Mouse (Mus musculus) liver, embryonic 14.5 days (tissue): ENCODE results near the gene Nav2. TPM values are rescaled to one million over a fixed set of nuclear protein-coding genes. Genes with fewer than 3 reads are reported as not detected.

Source experiments
- ATAC-seq: fragments of 200-750 bp; cut with Nextera tagmentation; 2 replicates; pipeline ENCODE4 v1.8.0; 2017; ENCODE audit warnings: moderate number of reproducible peaks, mild to moderate bottlenecking, moderate library complexity; ENCODE audit not compliant: insufficient read depth
- DNase-seq, 3 experiments: peaks; one replicate each; pipeline ENCODE4 v3.0.0-alpha.2; 2012 to 2013; ENCODE audit warnings: low read depth in 3 of 3, low spot score in 3 of 3
- H3K27ac ChIP-seq: fragments of 300-500 bp; sonication (generic); 2 replicates; pipeline ENCODE4 v1.5.1; 2014; ENCODE audit warnings: moderate library complexity, mild to moderate bottlenecking, control low read depth, inconsistent platforms
- H3K27me3 ChIP-seq: fragments of 300-500 bp; sonication (generic); 2 replicates; pipeline ENCODE4 v1.6.1; 2014; ENCODE audit warnings: mild to moderate bottlenecking, low read length, moderate library complexity; ENCODE audit not compliant: control insufficient read depth, insufficient read depth
- H3K36me3 ChIP-seq: fragments of 300-500 bp; sonication (generic); replicated peaks from 2 replicates; pipeline ENCODE4 v1.6.1; 2014; ENCODE audit warnings: low read depth; ENCODE audit not compliant: control insufficient read depth, insufficient read depth
- H3K4me1 ChIP-seq, 2 experiments: fragments of 200-500 bp in 1 of 2; fragments of 300-500 bp in 1 of 2; sonication (generic) in 1 of 2; replicated peaks; 2 replicates each; pipeline ENCODE4 v1.6.1; 2012 to 2014; ENCODE audit warnings: antibody characterized with exemption in 1 of 2, inconsistent platforms in 1 of 2, low read length in 1 of 2; ENCODE audit not compliant: control insufficient read depth in 2 of 2, insufficient read depth in 2 of 2
- H3K4me2 ChIP-seq: fragments of 300-500 bp; sonication (generic); 2 replicates; pipeline ENCODE4 v1.6.1; 2014; ENCODE audit warnings: low read depth, mild to moderate bottlenecking, control low read depth, moderate library complexity
- H3K4me3 ChIP-seq, 2 experiments: fragments of 200-500 bp in 1 of 2; fragments of 300-500 bp in 1 of 2; sonication (generic) in 1 of 2; 2 replicates each; pipeline ENCODE4 v1.5.1; 2012 to 2014; ENCODE audit warnings: low read depth in 2 of 2, low read length in 2 of 2, mild to moderate bottlenecking in 2 of 2, control low read depth in 1 of 2, inconsistent platforms in 1 of 2, moderate library complexity in 1 of 2; ENCODE audit not compliant: insufficient read depth in 1 of 2
- H3K9ac ChIP-seq: fragments of 300-500 bp; sonication (generic); replicated peaks from 2 replicates; pipeline ENCODE4 v1.6.1; 2014; ENCODE audit warnings: mild to moderate bottlenecking, control low read depth, moderate library complexity
- H3K9me3 ChIP-seq: fragments of 300-500 bp; sonication (generic); 2 replicates; pipeline ENCODE4 v1.6.1; 2016; ENCODE audit warnings: low read length, mixed read lengths; ENCODE audit not compliant: control insufficient read depth
- CTCF ChIP-seq: IDR thresholded peaks from 2 replicates; pipeline ENCODE4 v1.5.1; 2016; ENCODE audit warnings: antibody characterized with exemption, low read depth, control low read depth
- EP300 ChIP-seq: IDR thresholded peaks from 2 replicates; pipeline ENCODE4 v1.6.1; 2016; ENCODE audit warnings: antibody characterized with exemption, low read depth
- WGBS: fragments of 180-500 bp; shearing (Covaris S2); extraction: QIAGEN DNeasy Blood & Tissue Kit; methylation state at CpG from one replicate; pipeline ENCODE4 v1.1.7; 2014; ENCODE audit not compliant: insufficient replicate concordance; 5-methylcytosine and 5-hydroxymethylcytosine counted together
- polyA plus RNA-seq, 2 experiments: library from polyadenylated mRNA; depleted of rRNA in 1 of 2; stranded (reverse) in 1 of 2; unstranded in 1 of 2; fragments of >200 nt; fragmentation: Nextera tagmentation in 1 of 2; extraction: Ambion mirVana in 1 of 2; gene quantifications; 2 replicates each; pipeline versions ENCODE4 v1.2.1 to v1.2.3; 2012 to 2014

The Nav2 gene
- polyA plus RNA-seq, 2 experiments, result 1.5 to 1.6 TPM

- H3K9me3 ChIP-seq, result no peaks in the 10 kb centered on the region
- no peaks in the 10 kb centered on the region for H3K36me3 ChIP-seq
- H3K27me3 ChIP-seq, result no peaks in the 10 kb centered on the region
- H3K4me3 ChIP-seq, result no peak overlapping the region
- no peak for ATAC-seq
- no peak for TF ChIP-seq EP300
- TF ChIP-seq CTCF, result no peak
- H3K4me1 ChIP-seq, result 0 out of 4 replicates have a peak, but pooled peaks cover 0 to under 1% of the 10 kb centered on the region in 2 experiments
- 49% methylated on average over 5 of the region's 5 CpGs for WGBS
- no peak overlapping the region for H3K4me2 ChIP-seq
- no peak for DNase-seq
- H3K27ac ChIP-seq, result no peak overlapping the region
- no peak overlapping the region for H3K9ac ChIP-seq
These were observed 21.9 kb downstream of the Nav2 start for GRCm38 (mm10) chr7:48930399-48930798.

- TF ChIP-seq CTCF (no peak), EP300 (no peak)
- no peaks in the 10 kb centered on the region for H3K36me3 ChIP-seq
- no peak for DNase-seq
- no peaks in the 10 kb centered on the region for H3K9me3 ChIP-seq
- no peak overlapping the region for H3K4me2 ChIP-seq
- H3K27me3 ChIP-seq, result no peaks in the 10 kb centered on the region
- 55% methylated on average over 2 of the region's 2 CpGs for WGBS
- H3K27ac ChIP-seq, result no peak overlapping the region
- ATAC-seq, result no peak
- no peaks in the 10 kb centered on the region for H3K4me1 ChIP-seq
- H3K4me3 ChIP-seq, result no peak overlapping the region
- H3K9ac ChIP-seq, result no peak overlapping the region
These were observed 23.6 kb downstream of the Nav2 start for GRCm38 (mm10) chr7:48932138-48932537.

DNA sequence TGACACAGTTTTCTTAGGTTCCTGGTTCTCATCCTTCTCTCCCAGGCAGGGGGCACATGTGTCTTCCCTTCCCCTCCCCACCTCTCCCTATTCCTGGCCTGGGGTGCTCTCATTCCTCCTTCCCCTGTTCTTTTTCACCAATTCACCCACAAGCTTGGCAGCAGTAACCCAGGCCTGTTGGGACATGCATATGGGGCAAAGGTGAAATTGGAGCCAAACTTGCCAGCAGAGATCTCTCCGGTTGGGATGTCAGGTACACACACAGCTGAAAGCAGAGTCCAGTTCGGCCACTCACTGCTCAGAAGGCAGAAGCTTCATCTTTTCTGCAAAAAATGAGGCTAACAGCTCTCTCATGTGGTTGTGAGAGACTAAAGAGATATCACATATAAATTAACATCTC lies 26.3 kb downstream of the Nav2 start:
- Histone ChIP-seq H3K4me2 (no peak overlapping the region), H3K27ac (no peak overlapping the region), H3K4me1 (no peaks in the 10 kb centered on the region), H3K36me3 (no peaks in the 10 kb centered on the region), H3K9me3 (no peaks in the 10 kb centered on the region), H3K9ac (no peak overlapping the region), H3K27me3 (no peaks in the 10 kb centered on the region), H3K4me3 (no peak overlapping the region)
- no peak for ATAC-seq
- no peak for DNase-seq
- 62% methylated on average over 2 of the region's 2 CpGs for WGBS
- TF ChIP-seq EP300 (no peak), CTCF (no peak)

GRCm38 (mm10) chr7:48937562-48937961 lies 29.0 kb downstream of the Nav2 start:
- TF ChIP-seq CTCF (no peak), EP300 (no peak)
- ATAC-seq (no peak), DNase-seq (peak in 1 of 3 experiments; percentile 36)
- H3K27me3 ChIP-seq, result no peaks in the 10 kb centered on the region
- H3K36me3 ChIP-seq, result no peaks in the 10 kb centered on the region
- no peak overlapping the region for H3K9ac ChIP-seq
- no peaks in the 10 kb centered on the region for H3K4me1 ChIP-seq
- peak overlapping the region; percentile 34 for H3K4me2 ChIP-seq
- H3K27ac ChIP-seq, result no peak overlapping the region
- H3K4me3 ChIP-seq, result no peak overlapping the region
- no peaks in the 10 kb centered on the region for H3K9me3 ChIP-seq
- 16% methylated on average over 11 of the region's 11 CpGs for WGBS

DNA sequence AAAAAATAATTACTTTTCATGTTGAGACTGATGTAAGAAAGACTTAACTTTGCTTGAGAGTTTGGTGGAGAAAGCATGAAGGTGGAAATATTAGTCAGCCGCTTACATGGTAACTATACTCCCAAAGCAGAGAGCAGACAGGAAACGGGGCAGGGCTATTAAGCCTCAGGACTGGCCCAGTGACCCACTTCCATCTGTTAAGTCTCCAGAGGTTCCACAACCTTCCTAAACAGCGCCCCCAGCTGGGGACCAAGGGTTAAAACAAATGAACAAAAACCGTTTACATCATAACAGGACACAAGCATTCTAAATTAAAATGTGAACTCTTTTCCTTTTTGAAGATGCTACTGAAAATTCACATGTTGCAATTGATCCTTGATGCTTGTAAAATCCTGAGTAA lies 29.7 kb downstream of the Nav2 start:
- no peak for ATAC-seq
- no peak overlapping the region; the same call in 1 of the 2 replicates for H3K4me2 ChIP-seq
- TF ChIP-seq CTCF, result peak; percentile 47
- no peak for TF ChIP-seq EP300
- no peaks in the 10 kb centered on the region for H3K36me3 ChIP-seq
- no peak for DNase-seq
- H3K4me3 ChIP-seq, result no peak overlapping the region
- no peaks in the 10 kb centered on the region for H3K9me3 ChIP-seq
- no peak overlapping the region for H3K9ac ChIP-seq
- no peak overlapping the region for H3K27ac ChIP-seq
- H3K4me1 ChIP-seq, result no peaks in the 10 kb centered on the region
- WGBS, result 10% methylated on average over 4 of the region's 4 CpGs
- no peaks in the 10 kb centered on the region for H3K27me3 ChIP-seq
